Mouse (Mus musculus) hindbrain, embryonic 14.5 days (tissue): ENCODE data around the gene Rfpl4b. TPM values are rescaled to one million over a fixed set of nuclear protein-coding genes. Genes with fewer than 3 reads are reported as not detected.
"Not testable (repeated sequence)": the region's sequence is repeated elsewhere in the genome, so short reads cannot be mapped to it uniquely, and the experiment has no call there.

ENCODE experiments used
- ATAC-seq: fragments of 200-750 bp; cut with Nextera tagmentation; 2 replicates; pipeline ENCODE4 v1.8.0; 2017; ENCODE audit warnings: moderate number of reproducible peaks, mild to moderate bottlenecking, moderate TSS enrichment, moderate library complexity; ENCODE audit not compliant: low FRiP score
- DNase-seq: peaks from one replicate; pipeline ENCODE4 v3.0.0-alpha.2; 2015; ENCODE audit warnings: low spot score
- H3K27ac ChIP-seq: fragments of 300-500 bp; sonication (generic); 2 replicates; pipeline ENCODE4 v1.5.1; 2014; ENCODE audit warnings: mild to moderate bottlenecking, moderate library complexity
- H3K27me3 ChIP-seq: fragments of 300-500 bp; sonication (generic); 2 replicates; pipeline ENCODE4 v1.6.1; 2014; ENCODE audit warnings: mild to moderate bottlenecking, low read length, mixed read lengths; ENCODE audit not compliant: control insufficient read depth, insufficient read depth
- H3K36me3 ChIP-seq: fragments of 300-500 bp; sonication (generic); replicated peaks from 2 replicates; pipeline ENCODE4 v1.6.1; 2014; ENCODE audit not compliant: control insufficient read depth, insufficient read depth
- H3K4me1 ChIP-seq: fragments of 300-500 bp; sonication (generic); replicated peaks from 2 replicates; pipeline ENCODE4 v1.6.1; 2014; ENCODE audit warnings: antibody characterized with exemption, low read length, mixed read lengths; ENCODE audit not compliant: control insufficient read depth, insufficient read depth
- H3K4me2 ChIP-seq: fragments of 300-500 bp; sonication (generic); replicated peaks from 2 replicates; pipeline ENCODE4 v1.6.1; 2014; ENCODE audit warnings: mild to moderate bottlenecking, moderate library complexity
- H3K4me3 ChIP-seq: fragments of 300-500 bp; sonication (generic); replicated peaks from 2 replicates; pipeline ENCODE4 v1.5.1; 2014; ENCODE audit warnings: mild to moderate bottlenecking, low read length
- H3K9ac ChIP-seq: fragments of 300-500 bp; sonication (generic); 2 replicates; pipeline ENCODE4 v1.6.1; 2014
- H3K9me3 ChIP-seq: fragments of 300-500 bp; sonication (generic); 2 replicates; pipeline ENCODE4 v1.6.1; 2016; ENCODE audit warnings: low read length; ENCODE audit not compliant: control insufficient read depth
- whole genome bisulfite sequencing: fragments of 180-500 bp; shearing (Covaris S2); extraction: QIAGEN DNeasy Blood & Tissue Kit; methylation state at CpG from one replicate; pipeline ENCODE4 v1.1.7; 2014; 5-methylcytosine and 5-hydroxymethylcytosine counted together
- polyA plus RNA-seq: library from polyadenylated mRNA; unstranded; fragments of >200 nt; fragmentation: Nextera tagmentation; extraction: Ambion mirVana; gene quantifications from 2 replicates; pipeline ENCODE4 v1.2.1, GENCODE M21; 2014

The Rfpl4b gene
- polyA plus RNA-seq: not detected in 2 replicates

DNA sequence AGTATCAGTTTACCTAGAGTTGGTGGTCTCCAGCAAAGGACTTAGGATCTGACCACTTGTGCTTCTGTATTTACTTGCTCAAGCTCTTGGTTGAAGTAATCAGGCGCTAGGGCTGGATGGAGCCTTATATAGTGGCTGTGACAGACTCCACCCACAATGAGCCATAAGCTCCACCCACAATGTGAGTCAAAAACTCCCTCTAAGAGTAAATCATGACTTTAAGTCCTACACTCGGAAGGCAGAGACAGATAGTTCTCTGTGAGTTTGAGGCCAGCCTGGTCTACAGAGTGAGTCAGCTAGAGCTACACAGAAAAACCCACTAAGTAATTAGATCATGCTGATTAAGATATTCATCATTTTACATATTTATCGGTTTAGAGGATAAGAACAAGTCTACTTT, at the start of gene Rfpl4b:
Rfpl4b (minus strand) TSS at position 101 of the 400 bp plus-strand sequence.
- H3K27ac ChIP-seq: no peak within 1 kb of the TSS
- H3K36me3 ChIP-seq: no peaks in the 10 kb centered on the region
- H3K27me3 ChIP-seq: no peaks in the 10 kb centered on the region
- no peak within 1 kb of the TSS for H3K4me2 ChIP-seq
- ATAC-seq (no peak), DNase-seq (no peak)
- peaks cover 22% of the 10 kb centered on the region for H3K9me3 ChIP-seq
- H3K4me1 ChIP-seq: no peaks in the 10 kb centered on the region
- no peak within 1 kb of the TSS for H3K9ac ChIP-seq
- WGBS: 95% methylated on average over 3 of the region's 3 CpGs
- no peak within 1 kb of the TSS for H3K4me3 ChIP-seq

GRCm38 (mm10) chr10:38855186-38855585, 33.6 kb upstream of the Rfpl4b start:
- Histone ChIP-seq H3K27me3 (no peaks in the 10 kb centered on the region), H3K4me2 (no peak overlapping the region), H3K9ac (no peak overlapping the region), H3K9me3 (no peaks in the 10 kb centered on the region), H3K27ac (no peak overlapping the region), H3K4me1 (no peaks in the 10 kb centered on the region), H3K36me3 (no peaks in the 10 kb centered on the region), H3K4me3 (no peak overlapping the region)
- DNase-seq (no peak), ATAC-seq (no peak)
- WGBS: 77% methylated on average over 2 of the region's 2 CpGs

DNA sequence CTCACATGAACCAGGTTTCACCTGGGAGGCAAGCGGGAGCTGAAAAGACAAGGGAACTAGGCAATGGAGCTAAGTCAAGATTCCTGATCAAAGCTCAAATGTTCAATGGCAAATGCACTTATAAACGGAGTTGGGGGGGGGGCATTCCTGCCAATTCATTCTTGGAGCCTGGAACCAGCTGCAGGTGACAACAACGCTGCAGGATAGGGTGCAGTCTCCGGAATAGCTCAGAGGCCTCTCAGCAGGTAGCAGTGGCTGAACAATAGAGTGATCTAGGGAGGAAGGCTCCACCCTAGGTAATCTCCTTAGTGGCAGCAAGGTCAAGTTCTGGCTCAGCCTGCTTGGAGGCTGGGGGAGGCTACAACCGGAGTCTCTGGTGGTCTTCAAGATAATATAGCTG, 28.4 kb upstream of the Rfpl4b start:
- not testable (repeated sequence) for H3K4me3 ChIP-seq, DNase-seq, H3K27me3 ChIP-seq, H3K36me3 ChIP-seq, H3K27ac ChIP-seq, ATAC-seq, H3K9ac ChIP-seq, H3K4me1 ChIP-seq, H3K9me3 ChIP-seq, H3K4me2 ChIP-seq
- 49% methylated on average over 5 of the region's 5 CpGs for WGBS

DNA sequence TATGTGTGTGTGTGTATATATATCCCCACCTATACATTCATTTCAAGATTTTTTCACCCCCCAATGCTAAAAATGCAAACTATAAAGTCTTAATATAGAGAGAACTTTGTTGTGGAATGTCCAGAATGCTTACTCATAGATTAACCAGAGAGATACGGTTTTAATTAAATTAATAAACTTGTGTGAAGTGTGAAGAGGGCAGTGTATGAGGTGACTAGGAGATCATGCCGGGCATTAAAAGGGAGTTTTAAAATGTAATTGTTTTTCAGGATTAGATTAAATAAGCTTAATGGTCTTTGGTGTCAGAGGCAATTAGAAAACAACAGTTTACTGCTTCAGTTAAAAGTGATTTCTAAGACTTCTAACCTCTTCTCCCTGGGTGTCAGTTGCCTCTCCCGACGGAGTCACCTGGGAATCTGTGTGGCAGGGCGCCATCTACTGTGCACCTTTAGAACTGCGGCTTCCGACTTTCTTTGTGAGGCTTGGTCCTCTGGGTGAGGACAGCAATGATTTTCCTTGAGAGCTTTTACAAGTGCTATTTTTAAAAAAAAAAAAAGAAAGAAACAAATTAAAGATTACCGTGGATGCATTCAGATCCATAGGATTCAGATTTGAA, 27.4 kb upstream of the Rfpl4b start:
- Histone ChIP-seq H3K4me3 (no peak overlapping the region), H3K4me2 (no peak overlapping the region), H3K27ac (no peak overlapping the region), H3K27me3 (no peaks in the 10 kb centered on the region), H3K9ac (no peak overlapping the region), H3K9me3 (no peaks in the 10 kb centered on the region), H3K36me3 (no peaks in the 10 kb centered on the region), H3K4me1 (no peaks in the 10 kb centered on the region)
- ATAC-seq: peak; percentile 65; the same call in 1 of the 2 replicates
- WGBS: 17% methylated on average over 8 of the region's 8 CpGs
- DNase-seq: peak; percentile 87

- Histone ChIP-seq H3K27me3 (no peaks in the 10 kb centered on the region), H3K9me3 (no peaks in the 10 kb centered on the region), H3K9ac (no peak overlapping the region), H3K36me3 (no peaks in the 10 kb centered on the region), H3K4me1 (no peaks in the 10 kb centered on the region), H3K27ac (no peak overlapping the region), H3K4me2 (no peak overlapping the region), H3K4me3 (no peak overlapping the region)
- DNase-seq (no peak), ATAC-seq (no peak)
- WGBS: 88% methylated on average over 4 of the region's 4 CpGs
These were observed 26.7 kb upstream of the Rfpl4b start for GRCm38 (mm10) chr10:38848231-38848630.

GRCm38 (mm10) chr10:38823741-38824140, 2.2 kb upstream of the Rfpl4b start:
- Histone ChIP-seq H3K4me3 (no peak overlapping the region), H3K9ac (no peak overlapping the region), H3K27ac (no peak overlapping the region), H3K4me2 (no peak overlapping the region), H3K9me3 (peaks cover 19% of the 10 kb centered on the region), H3K4me1 (no peaks in the 10 kb centered on the region), H3K27me3 (no peaks in the 10 kb centered on the region), H3K36me3 (no peaks in the 10 kb centered on the region)
- DNase-seq: no peak
- 61% methylated on average over 1 of the region's 1 CpGs for WGBS
- ATAC-seq: no peak

DNA sequence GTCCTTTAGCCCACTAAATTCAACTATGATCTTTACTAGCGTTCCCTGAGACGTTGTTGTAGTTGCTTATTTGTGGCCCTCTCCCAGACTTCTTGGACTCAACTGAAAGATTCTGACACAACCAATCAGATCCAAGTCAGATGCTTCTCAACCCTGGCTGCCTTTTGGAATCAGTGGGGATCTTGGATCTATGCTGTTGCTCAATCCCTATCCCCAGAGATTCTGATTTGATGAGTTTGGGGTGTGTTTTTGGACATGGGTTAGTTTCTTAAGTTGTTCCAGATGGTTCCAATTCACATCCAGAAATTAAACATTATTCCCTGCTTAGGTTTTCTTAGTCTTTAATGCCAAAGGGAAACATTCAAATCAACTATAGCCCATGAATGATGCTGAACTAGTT, 15.5 kb downstream of the Rfpl4b start:
- no peaks in the 10 kb centered on the region for H3K27me3 ChIP-seq
- H3K4me1 ChIP-seq: no peaks in the 10 kb centered on the region
- H3K9me3 ChIP-seq: no peaks in the 10 kb centered on the region
- no peak overlapping the region for H3K4me3 ChIP-seq
- no peak overlapping the region for H3K4me2 ChIP-seq
- DNase-seq: no peak
- WGBS: 91% methylated on average over 2 of the region's 2 CpGs
- H3K27ac ChIP-seq: no peak overlapping the region
- H3K9ac ChIP-seq: no peak overlapping the region
- H3K36me3 ChIP-seq: no peaks in the 10 kb centered on the region
- no peak for ATAC-seq

DNA sequence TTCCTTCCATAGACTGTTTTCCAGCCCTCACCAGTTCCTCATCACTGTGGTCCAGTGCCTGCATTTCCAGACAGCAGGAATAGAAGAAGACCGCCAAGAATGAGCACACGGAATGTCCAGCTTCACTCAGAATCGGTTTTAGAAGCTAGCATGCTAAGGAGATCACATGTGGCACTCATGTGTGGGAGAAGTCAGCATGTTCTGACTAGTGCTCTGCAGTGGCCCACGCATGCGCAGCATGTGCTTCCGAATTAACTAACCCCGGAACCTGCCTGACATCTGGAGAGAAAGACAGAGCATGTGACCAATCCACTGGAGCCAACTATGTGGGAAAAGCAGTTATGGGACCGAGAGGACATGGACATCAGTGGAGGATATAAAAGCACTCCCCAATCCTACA, 17.5 kb downstream of the Rfpl4b start:
- whole genome bisulfite sequencing: 91% methylated on average over 8 of the region's 8 CpGs
- ATAC-seq (no peak), DNase-seq (no peak)
- H3K27me3 ChIP-seq: no peaks in the 10 kb centered on the region
- no peak overlapping the region for H3K4me2 ChIP-seq
- no peak overlapping the region for H3K4me3 ChIP-seq
- H3K27ac ChIP-seq: no peak overlapping the region
- H3K36me3 ChIP-seq: no peaks in the 10 kb centered on the region
- no peak overlapping the region for H3K9ac ChIP-seq
- H3K9me3 ChIP-seq: no peaks in the 10 kb centered on the region
- H3K4me1 ChIP-seq: no peaks in the 10 kb centered on the region

DNA sequence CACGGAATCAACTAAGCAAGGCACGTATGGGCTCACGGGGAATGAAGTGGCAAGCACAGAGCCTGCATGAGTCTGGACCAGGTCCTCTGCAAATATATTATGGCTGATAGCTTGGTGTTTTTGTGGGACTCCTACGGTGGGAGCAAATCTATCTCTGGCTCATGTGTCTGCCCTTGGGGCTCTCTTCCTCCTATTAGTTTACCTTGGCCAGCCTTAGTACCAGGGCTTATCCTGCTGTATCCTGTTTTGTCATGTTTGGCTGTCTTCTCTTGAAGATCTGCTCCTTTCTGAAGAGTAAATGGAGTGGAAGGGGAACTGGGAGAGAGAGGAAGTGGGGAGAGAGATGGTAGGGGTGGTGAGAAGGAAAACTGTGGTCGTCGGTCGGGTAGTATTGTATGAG, 18.3 kb downstream of the Rfpl4b start:
- WGBS: 91% methylated on average over 7 of the region's 7 CpGs
- no peak overlapping the region for H3K4me3 ChIP-seq
- no peak overlapping the region for H3K9ac ChIP-seq
- H3K9me3 ChIP-seq: no peaks in the 10 kb centered on the region
- ATAC-seq (no peak), DNase-seq (no peak)
- H3K27me3 ChIP-seq: no peaks in the 10 kb centered on the region
- no peaks in the 10 kb centered on the region for H3K4me1 ChIP-seq
- no peaks in the 10 kb centered on the region for H3K36me3 ChIP-seq
- H3K4me2 ChIP-seq: no peak overlapping the region
- H3K27ac ChIP-seq: no peak overlapping the region

DNA sequence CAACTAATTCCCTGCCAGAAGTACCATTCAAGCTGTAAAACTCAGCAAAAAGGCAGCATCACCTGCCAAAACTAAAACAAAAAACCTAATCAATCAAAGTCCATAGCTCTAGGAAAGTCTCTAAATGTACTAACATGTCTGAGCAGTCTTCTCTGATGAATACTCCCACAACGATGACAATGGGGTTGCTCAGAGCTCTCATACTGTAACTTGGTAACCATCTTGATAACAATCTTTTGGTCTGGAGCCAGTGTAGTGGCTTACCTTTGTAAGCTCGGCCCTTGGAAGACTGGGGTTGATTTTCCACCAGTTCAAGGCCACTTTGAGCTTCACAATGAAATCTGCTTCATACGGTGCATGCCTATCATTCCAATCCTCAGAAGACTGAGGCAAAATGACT, 33.0 kb downstream of the Rfpl4b start:
- Histone ChIP-seq H3K36me3 (no peaks in the 10 kb centered on the region), H3K4me2 (no peak overlapping the region), H3K27me3 (no peaks in the 10 kb centered on the region), H3K9me3 (no peaks in the 10 kb centered on the region), H3K4me1 (no peaks in the 10 kb centered on the region), H3K27ac (no peak overlapping the region), H3K4me3 (no peak overlapping the region), H3K9ac (no peak overlapping the region)
- DNase-seq (no peak), ATAC-seq (no peak)
- WGBS: 73% methylated on average over 3 of the region's 3 CpGs
